Mouse (Mus musculus) erythroblast, embryonic 14.5 days (primary cell): ENCODE results near the gene Ndufs2.

Experiments used
- GATA1 ChIP-seq: IDR thresholded peaks from 2 replicates; pipeline ENCODE4 v1.6.1; 2012; ENCODE audit warnings: low read length, inconsistent platforms, mixed read lengths
- TAL1 ChIP-seq: IDR thresholded peaks from 3 replicates; pipeline ENCODE4 v1.6.1; 2012; ENCODE audit warnings: low read length, inconsistent platforms, mixed read lengths

DNA sequence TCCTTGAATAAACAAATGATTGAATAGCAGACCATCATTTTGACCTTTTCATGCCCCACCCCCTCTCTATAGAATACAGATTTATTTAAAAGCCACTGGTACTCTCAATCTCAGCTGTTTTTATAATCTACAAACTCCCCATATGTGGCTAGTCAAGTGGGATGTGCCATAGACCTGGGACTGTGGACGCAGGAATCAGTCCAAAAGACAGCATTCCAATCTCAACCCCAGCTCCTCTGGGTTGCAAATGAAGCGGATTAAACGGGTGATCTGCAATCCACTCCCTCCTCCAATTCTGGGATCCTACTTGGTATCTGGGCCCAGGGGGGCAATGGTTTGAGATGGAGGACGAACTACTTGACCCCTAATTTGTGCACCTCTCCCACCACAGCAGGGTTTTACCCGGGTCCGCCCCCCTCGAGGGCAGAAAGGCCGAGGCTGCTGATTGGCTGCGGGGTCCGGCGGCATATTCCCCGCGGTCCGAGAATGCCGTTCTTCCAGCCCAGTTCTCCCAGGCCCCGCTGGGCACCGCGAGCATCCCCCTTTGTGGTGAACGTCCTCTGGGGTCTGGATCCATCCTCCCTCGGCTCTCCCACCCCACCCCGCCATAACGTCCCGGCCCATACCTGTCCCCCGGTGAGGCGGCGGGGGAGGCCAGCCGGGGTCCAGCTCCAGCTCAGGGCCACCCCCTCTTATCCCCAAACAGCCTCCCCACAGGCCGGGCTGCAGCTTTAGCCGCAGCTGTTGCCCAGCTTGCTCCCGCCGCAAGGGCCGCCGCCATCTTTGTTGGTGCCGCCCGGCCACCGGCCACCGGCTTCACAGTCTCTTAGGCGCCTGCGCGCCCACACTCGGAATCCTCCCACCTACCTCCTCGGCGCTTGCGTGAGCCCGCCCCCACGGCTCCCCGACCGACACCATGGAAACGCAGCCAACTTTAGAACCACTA lies 36.2 kb upstream of the Ndufs2 start, which contains the start of gene Usp21:
- TF ChIP-seq GATA1 (no peak), TAL1 (no peak)
